Mouse (Mus musculus): ENCODE results near the gene Immp2l. TPM values are rescaled to one million over a fixed set of nuclear protein-coding genes. Genes with fewer than 3 reads are reported as not detected.

The Immp2l gene
- total and polyA plus RNA-seq, 2 experiments from 2014 or later, result 1.7 to 10.9 TPM

GRCm38 (mm10) chr12:41575221-41575620 lies 551.3 kb downstream of the Immp2l start:
- Histone ChIP-seq H3K9me3 (ENCODE audit: low read length) (no peaks in the 10 kb centered on the region), H3K27ac (no peak overlapping the region), H3K27me3 (ENCODE audit: insufficient read depth, low read length) (no peaks in the 10 kb centered on the region), H3K4me2 (ENCODE audit: low read depth, low read length) (no peak overlapping the region), H3K36me3 (ENCODE audit: insufficient read depth, low read length) (no peaks in the 10 kb centered on the region), H3K4me3 (ENCODE audit: low read length) (no peak overlapping the region), H3K9ac (replicated peaks; ENCODE audit: low read length) (no peak overlapping the region), H3K4me1 (ENCODE audit: insufficient read depth, low read length) (no peaks in the 10 kb centered on the region)
- no peak for TF ChIP-seq CTCF (IDR thresholded peaks at IDR 0.05; ENCODE audit: low read depth)
- ATAC-seq, result no peak
- 38% methylated on average over 4 of the region's 4 CpGs for WGBS
- DNase-seq (ENCODE audit: low spot score), result peak; percentile 40

DNA sequence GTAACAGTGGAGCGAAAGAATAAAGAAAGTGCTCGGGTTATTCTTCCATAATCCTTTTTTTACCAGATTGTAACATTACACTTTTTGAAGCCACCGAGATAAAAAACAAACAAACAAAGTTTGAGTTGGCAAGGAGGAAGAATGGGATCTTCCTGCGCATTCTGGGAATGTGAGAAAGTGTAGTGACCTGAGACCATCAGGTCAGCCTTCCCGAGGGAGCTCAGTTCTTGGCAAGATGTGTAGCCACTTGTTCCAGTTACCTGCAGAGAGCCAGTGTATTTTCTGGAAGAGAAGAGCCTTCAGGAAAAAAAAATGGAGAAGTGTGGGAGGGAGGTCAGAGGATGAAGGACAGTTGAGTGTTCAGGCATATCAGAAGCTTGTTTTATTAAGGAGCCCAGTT lies 569.5 kb downstream of the Immp2l start:
- no peak for TF ChIP-seq CTCF (IDR thresholded peaks at IDR 0.05; ENCODE audit: low read depth)
- no peak for ATAC-seq
- H3K9me3 ChIP-seq (ENCODE audit: low read length), result no peaks in the 10 kb centered on the region
- no peak overlapping the region for H3K4me2 ChIP-seq (ENCODE audit: low read depth, low read length)
- no peak for DNase-seq (ENCODE audit: low spot score)
- H3K27ac ChIP-seq, result no peak overlapping the region
- H3K36me3 ChIP-seq (ENCODE audit: insufficient read depth, low read length), result no peaks in the 10 kb centered on the region
- no peaks in the 10 kb centered on the region for H3K27me3 ChIP-seq (ENCODE audit: insufficient read depth, low read length)
- H3K4me1 ChIP-seq (ENCODE audit: insufficient read depth, low read length), result no peaks in the 10 kb centered on the region
- 63% methylated on average over 5 of the region's 5 CpGs for WGBS
- H3K9ac ChIP-seq (replicated peaks; ENCODE audit: low read length), result no peak overlapping the region
- H3K4me3 ChIP-seq (ENCODE audit: low read length), result no peak overlapping the region

DNA sequence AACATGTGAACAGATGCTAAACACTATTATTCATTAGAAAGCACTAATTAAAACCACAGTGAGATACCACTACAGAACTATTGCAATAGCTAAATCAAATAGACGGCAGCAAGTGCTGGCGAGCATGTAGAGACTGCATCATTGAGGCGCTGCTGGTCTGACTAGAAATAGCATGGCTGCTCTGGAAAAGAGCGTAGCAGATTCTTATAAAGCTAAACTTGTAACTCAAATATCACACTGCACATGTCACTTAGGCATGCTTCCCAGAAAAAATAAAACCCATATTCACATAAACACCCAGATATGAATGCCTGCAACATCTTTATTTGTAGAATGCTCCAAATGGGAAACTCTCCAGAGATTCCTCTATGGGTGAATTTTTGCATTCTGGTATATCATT lies 570.1 kb downstream of the Immp2l start:
- ATAC-seq, result no peak
- Histone ChIP-seq H3K36me3 (ENCODE audit: insufficient read depth, low read length) (no peaks in the 10 kb centered on the region), H3K4me1 (ENCODE audit: insufficient read depth, low read length) (no peaks in the 10 kb centered on the region), H3K27ac (no peak overlapping the region), H3K9ac (replicated peaks; ENCODE audit: low read length) (no peak overlapping the region), H3K4me3 (ENCODE audit: low read length) (no peak overlapping the region), H3K9me3 (ENCODE audit: low read length) (no peaks in the 10 kb centered on the region), H3K4me2 (ENCODE audit: low read depth, low read length) (no peak overlapping the region), H3K27me3 (ENCODE audit: insufficient read depth, low read length) (no peaks in the 10 kb centered on the region)
- no peak for TF ChIP-seq CTCF (IDR thresholded peaks at IDR 0.05; ENCODE audit: low read depth)
- no peak for DNase-seq (ENCODE audit: low spot score)
- WGBS, result 82% methylated on average over 4 of the region's 4 CpGs

DNA sequence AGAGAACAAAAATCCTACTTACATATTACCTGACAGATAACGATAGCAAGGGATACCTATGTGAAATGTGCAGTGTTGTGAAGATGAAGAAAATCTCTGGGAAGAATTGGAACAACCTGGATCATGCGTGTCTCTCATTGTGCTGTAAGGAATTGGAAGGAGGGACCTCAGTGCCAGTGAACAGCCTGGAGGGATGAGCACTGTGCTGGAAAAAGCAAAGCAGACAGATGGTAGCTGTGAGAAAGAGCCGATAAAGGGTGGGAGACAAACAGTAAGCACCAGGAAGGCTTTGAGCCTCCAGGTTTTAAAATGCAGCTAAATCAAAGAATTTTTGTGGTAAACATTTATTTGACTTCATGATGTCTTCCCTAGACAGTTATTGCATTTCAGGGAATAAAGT lies 591.4 kb downstream of the Immp2l start:
- peak; percentile 64; the same call in 1 of the 2 replicates for ATAC-seq
- peak; percentile 23 for DNase-seq (ENCODE audit: low spot score)

GRCm38 (mm10) chr12:41621341-41621740 lies 597.5 kb downstream of the Immp2l start:
- no peak for DNase-seq (ENCODE audit: low spot score)
- no peak overlapping the region for H3K4me3 ChIP-seq (ENCODE audit: low read length)
- no peaks in the 10 kb centered on the region for H3K4me1 ChIP-seq (ENCODE audit: insufficient read depth, low read length)
- WGBS, result 79% methylated on average over 6 of the region's 6 CpGs
- no peaks in the 10 kb centered on the region for H3K9me3 ChIP-seq (ENCODE audit: low read length)
- H3K9ac ChIP-seq (replicated peaks; ENCODE audit: low read length), result no peak overlapping the region
- H3K36me3 ChIP-seq (ENCODE audit: insufficient read depth, low read length), result no peaks in the 10 kb centered on the region
- ATAC-seq, result no peak
- H3K27me3 ChIP-seq (ENCODE audit: insufficient read depth, low read length), result no peaks in the 10 kb centered on the region
- no peak for TF ChIP-seq CTCF (IDR thresholded peaks at IDR 0.05; ENCODE audit: low read depth)
- no peak overlapping the region for H3K27ac ChIP-seq
- no peak overlapping the region for H3K4me2 ChIP-seq (ENCODE audit: low read depth, low read length)

More for the DNA sequence above, 591.4 kb downstream of the Immp2l start:
- no peak overlapping the region for H3K4me2 ChIP-seq (ENCODE audit: low read depth, low read length)
- H3K9me3 ChIP-seq (ENCODE audit: low read length), result no peaks in the 10 kb centered on the region
- no peak overlapping the region for H3K27ac ChIP-seq
- TF ChIP-seq CTCF (IDR thresholded peaks at IDR 0.05; ENCODE audit: low read depth), result no peak
- no peaks in the 10 kb centered on the region for H3K36me3 ChIP-seq (ENCODE audit: insufficient read depth, low read length)
- H3K9ac ChIP-seq (replicated peaks; ENCODE audit: low read length), result no peak overlapping the region
- H3K27me3 ChIP-seq (ENCODE audit: insufficient read depth, low read length), result no peaks in the 10 kb centered on the region
- no peak overlapping the region for H3K4me3 ChIP-seq (ENCODE audit: low read length)
- WGBS, result 60% methylated on average over 3 of the region's 3 CpGs
- H3K4me1 ChIP-seq (ENCODE audit: insufficient read depth, low read length), result no peaks in the 10 kb centered on the region

DNA sequence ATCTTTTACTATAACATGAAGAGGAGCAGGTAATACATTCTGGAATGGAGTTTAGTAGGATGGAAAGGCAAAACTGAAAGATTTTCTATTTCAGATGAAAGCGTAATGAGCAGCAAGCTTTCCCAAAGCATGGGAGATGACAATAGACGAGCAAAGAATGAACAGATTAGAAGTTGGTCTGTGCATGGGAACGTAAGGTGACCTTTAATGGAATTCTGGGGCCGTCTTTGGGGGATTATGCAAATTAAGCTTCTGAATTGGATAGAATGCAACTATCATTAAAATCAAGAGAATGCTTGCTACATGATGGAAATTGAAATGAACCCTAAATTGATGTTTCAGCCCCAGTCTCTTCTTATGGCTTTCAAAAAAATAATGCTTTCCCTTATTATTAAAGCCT lies 619.4 kb downstream of the Immp2l start:
- Histone ChIP-seq H3K27me3 (ENCODE audit: insufficient read depth, low read length) (no peaks in the 10 kb centered on the region), H3K4me1 (ENCODE audit: insufficient read depth, low read length) (peaks cover 3% of the 10 kb centered on the region; the same call in 1 of the 2 replicates), H3K4me3 (ENCODE audit: low read length) (no peak overlapping the region), H3K9ac (replicated peaks; ENCODE audit: low read length) (no peak overlapping the region), H3K9me3 (ENCODE audit: low read length) (no peaks in the 10 kb centered on the region), H3K4me2 (ENCODE audit: low read depth, low read length) (no peak overlapping the region), H3K27ac (no peak overlapping the region), H3K36me3 (ENCODE audit: insufficient read depth, low read length) (no peaks in the 10 kb centered on the region)
- TF ChIP-seq CTCF (IDR thresholded peaks at IDR 0.05; ENCODE audit: low read depth), result no peak
- no peak for ATAC-seq
- WGBS, result 47% methylated on average over 4 of the region's 4 CpGs
- no peak for DNase-seq (ENCODE audit: low spot score)

DNA sequence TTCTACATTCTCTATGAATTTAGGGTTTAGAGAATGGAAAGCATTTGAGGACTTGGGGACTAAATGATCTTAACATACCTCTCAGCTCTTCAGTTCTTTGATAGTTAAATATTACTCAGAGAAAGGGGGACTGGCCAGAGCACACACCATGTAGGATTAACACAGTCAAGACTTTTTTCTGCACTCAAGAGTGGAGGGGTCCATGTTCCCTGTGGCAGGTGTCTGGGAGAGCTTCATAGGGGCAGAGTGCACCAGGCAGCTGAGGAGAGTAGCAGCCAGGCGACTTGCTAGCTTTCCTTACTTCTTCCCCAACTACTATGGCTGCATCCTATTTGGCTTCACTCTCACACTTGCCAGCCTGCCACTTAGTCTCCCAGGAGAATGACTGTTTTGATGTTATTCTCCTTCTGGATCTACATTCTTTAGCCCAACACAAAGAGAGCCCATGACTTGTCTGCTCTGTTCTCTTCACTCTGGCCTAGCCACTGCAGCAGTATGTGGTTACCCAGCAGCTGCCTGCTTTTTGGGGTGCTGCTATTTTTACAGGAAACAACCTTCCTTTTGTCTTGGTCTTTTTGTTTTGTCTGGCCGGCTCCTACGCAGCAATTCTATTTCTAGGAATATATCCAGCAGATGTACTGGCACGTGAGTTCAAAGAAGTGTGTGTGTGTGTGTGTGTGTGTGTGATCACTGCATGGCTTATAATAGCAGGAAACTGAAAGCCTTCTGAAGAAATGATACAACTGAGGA lies 621.1 kb downstream of the Immp2l start:
- Histone ChIP-seq H3K27me3 (ENCODE audit: insufficient read depth, low read length) (no peaks in the 10 kb centered on the region), H3K4me2 (ENCODE audit: low read depth, low read length) (no peak overlapping the region), H3K9ac (replicated peaks; ENCODE audit: low read length) (no peak overlapping the region), H3K9me3 (ENCODE audit: low read length) (no peaks in the 10 kb centered on the region), H3K4me1 (ENCODE audit: insufficient read depth, low read length) (peaks cover 3% of the 10 kb centered on the region; the same call in 1 of the 2 replicates), H3K27ac (no peak overlapping the region), H3K36me3 (ENCODE audit: insufficient read depth, low read length) (no peaks in the 10 kb centered on the region), H3K4me3 (ENCODE audit: low read length) (no peak overlapping the region)
- WGBS, result 30% methylated on average over 4 of the region's 4 CpGs
- TF ChIP-seq CTCF (IDR thresholded peaks at IDR 0.05; ENCODE audit: low read depth), result no peak
- DNase-seq (ENCODE audit: low spot score), result no peak
- no peak for ATAC-seq

All from hindbrain, postnatal 0 days (tissue).